9 mouse cellular contexts compared by ENCODE assay signal in the genomic region with DNA sequence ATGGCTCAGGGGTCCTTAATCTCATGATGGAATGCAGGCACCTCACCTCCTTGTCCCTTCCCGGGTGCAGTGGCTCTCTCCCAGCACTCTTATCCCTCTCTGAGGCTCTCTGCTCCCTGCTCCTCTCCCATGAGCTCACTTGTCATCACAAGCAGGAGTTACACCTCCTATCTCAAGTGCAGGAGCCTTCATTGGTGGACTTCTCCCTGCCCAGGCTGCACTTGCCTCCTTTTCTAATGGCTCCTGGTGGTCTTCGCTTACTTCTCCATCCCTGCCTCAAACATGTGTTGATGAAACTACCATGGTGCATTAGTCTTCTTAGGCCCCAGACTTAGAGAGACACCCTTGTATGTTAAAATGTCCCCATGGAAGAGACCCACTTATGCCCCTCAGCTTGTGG. TPM values are rescaled to one million over a fixed set of nuclear protein-coding genes. Genes with fewer than 3 reads are reported as not detected.
"Had no signal": no experiment of that assay in that cellular context is flagged by ENCODE, and none has a peak within 500 bp of the region (broad histone marks: within the 10 kb centered on the region; RNA-seq: fewer than 3 reads in every experiment).

No protein-coding gene starts in this region.

RNA-seq across cellular contexts. Expression of gene Nat8f3, which starts 2.9 kb away (rescaled TPM):
- polyA plus RNA-seq: stomach, embryonic 14.5 days; stomach, postnatal 0 days; thymus, adult 2 months; thymus, postnatal 0 days had no signal

RNA-seq across cellular contexts. Expression of gene Nat8f7, which starts 49.7 kb away (rescaled TPM):
- polyA plus RNA-seq: neural tube, embryonic 13.5 days; neural tube, embryonic 14.5 days; neural tube, embryonic 15.5 days; stomach, embryonic 14.5 days; stomach, embryonic 15.5 days; stomach, embryonic 16.5 days; stomach, postnatal 0 days; thymus, postnatal 0 days had no signal

RNA-seq across cellular contexts. Expression of gene Nat8f6, which starts 58.1 kb away (rescaled TPM):
- polyA plus RNA-seq: neural tube, embryonic 13.5 days; neural tube, embryonic 14.5 days; neural tube, embryonic 15.5 days; stomach, embryonic 14.5 days; stomach, embryonic 15.5 days; stomach, embryonic 16.5 days; stomach, postnatal 0 days; thymus, postnatal 0 days had no signal

RNA-seq across cellular contexts. Expression of gene Nat8f5, which starts 58.1 kb away (rescaled TPM):
- polyA plus RNA-seq: neural tube, embryonic 14.5 days; stomach, embryonic 14.5 days; stomach, embryonic 15.5 days; stomach, embryonic 16.5 days; thymus, postnatal 0 days had no signal
